Mouse (Mus musculus): Measurements from ENCODE around the gene Gm20388.

DNA sequence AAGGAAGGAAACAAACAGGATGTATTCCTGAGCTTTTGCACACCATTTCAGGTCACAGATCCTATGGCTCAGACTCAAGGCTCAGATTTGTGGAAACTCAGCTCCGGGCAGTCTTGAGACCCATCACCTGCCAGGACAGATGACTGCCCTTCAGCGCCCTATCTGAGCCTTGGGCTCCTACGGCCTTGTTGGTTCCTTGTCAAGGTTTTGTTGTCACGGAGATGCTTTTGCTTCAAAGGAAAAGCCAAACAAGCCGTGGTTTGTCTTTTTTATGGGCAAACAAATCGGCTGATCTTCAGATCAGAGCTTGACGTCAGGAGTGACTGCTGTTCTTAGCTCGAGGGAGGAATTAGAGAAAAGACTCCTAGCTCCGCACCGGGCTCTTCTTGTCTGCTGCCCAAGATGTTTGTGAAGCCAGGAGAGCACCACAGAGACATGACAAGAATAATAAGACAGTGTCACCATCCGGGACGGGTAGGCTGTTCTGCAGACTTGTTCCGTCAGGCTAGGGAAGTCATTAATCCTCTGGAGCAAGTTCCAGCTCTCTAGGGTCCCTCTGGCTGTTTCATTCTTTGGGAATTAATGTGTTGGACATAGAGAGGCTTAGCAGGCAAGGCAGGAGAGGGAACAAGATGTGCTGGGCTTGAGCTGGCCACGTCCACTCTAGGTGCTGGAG lies 1945.6 kb downstream of the Gm20388 start:
- TF ChIP-seq POLR2A (IDR thresholded peaks at IDR 0.05; ENCODE audit: insufficient read depth, low read length), result no peak
- no peak for TF ChIP-seq CTCF (IDR thresholded peaks at IDR 0.05; ENCODE audit: low read depth, low read length)

Measured in ES-Bruce4 (cell line).